Mouse (Mus musculus) embryonic fibroblast, embryonic 13.5 days (primary cell): ENCODE measurements around the gene Slc8b1.

ENCODE experiments used
- CTCF ChIP-seq: IDR thresholded peaks from 2 replicates; pipeline ENCODE4 v1.5.1; 2011; ENCODE audit warnings: mild to moderate bottlenecking, control low read depth, low read length, moderate library complexity, borderline replicate concordance; ENCODE audit not compliant: insufficient read depth
- POLR2A ChIP-seq: IDR thresholded peaks from 2 replicates; pipeline ENCODE4 v1.6.1; 2011; ENCODE audit warnings: low read depth, mild to moderate bottlenecking, control low read depth, low read length, moderate library complexity

GRCm38 (mm10) chr5:120560129-120560615 is 49.2 kb downstream of the Slc8b1 start:
- TF ChIP-seq CTCF, result no peak
- no peak for TF ChIP-seq POLR2A
